Mouse (Mus musculus): ENCODE data around the gene Dynlt1f. TPM values are rescaled to one million over a fixed set of nuclear protein-coding genes. Genes with fewer than 3 reads are reported as not detected.
"Not testable (repeated sequence)": the region's sequence is repeated elsewhere in the genome, so short reads cannot be mapped to it uniquely, and the experiment has no call there.

Gene Dynlt1f
- polyA plus RNA-seq, 1 experiment = 118 TPM

GRCm38 (mm10) chr17:6644673-6645072, 11.0 kb downstream of the Dynlt1f start:
- not testable (repeated sequence) for H3K4me1 ChIP-seq (ENCODE audit: control insufficient read depth, insufficient read depth, low read length); H3K4me3 ChIP-seq (ENCODE audit: insufficient read depth, low read length); H3K27ac ChIP-seq (ENCODE audit: insufficient read depth, low read depth, low read length)

GRCm38 (mm10) chr17:6644210-6644609, 11.5 kb downstream of the Dynlt1f start:
- H3K4me3 ChIP-seq (ENCODE audit: insufficient read depth, low read length); H3K27ac ChIP-seq (ENCODE audit: insufficient read depth, low read depth, low read length): not testable (repeated sequence)

GRCm38 (mm10) chr17:6640771-6641429, 14.8 kb downstream of the Dynlt1f start:
- not testable (repeated sequence) for H3K4me3 ChIP-seq (ENCODE audit: insufficient read depth, low read length); H3K27ac ChIP-seq (ENCODE audit: insufficient read depth, low read depth, low read length); H3K4me1 ChIP-seq (ENCODE audit: control insufficient read depth, insufficient read depth, low read length)

More at GRCm38 (mm10) chr17:6644210-6644609, 11.5 kb downstream of the Dynlt1f start:
- H3K4me1 ChIP-seq (ENCODE audit: control insufficient read depth, insufficient read depth, low read length) = not testable (repeated sequence)

GRCm38 (mm10) chr17:6640044-6640637, 15.6 kb downstream of the Dynlt1f start:
- H3K4me3 ChIP-seq (ENCODE audit: insufficient read depth, low read length); H3K4me1 ChIP-seq (ENCODE audit: control insufficient read depth, insufficient read depth, low read length); H3K27ac ChIP-seq (ENCODE audit: insufficient read depth, low read depth, low read length): not testable (repeated sequence)

- H3K4me1 ChIP-seq (ENCODE audit: control insufficient read depth, insufficient read depth, low read length); H3K4me3 ChIP-seq (ENCODE audit: insufficient read depth, low read length); H3K27ac ChIP-seq (ENCODE audit: insufficient read depth, low read depth, low read length): not testable (repeated sequence)
Measured at GRCm38 (mm10) chr17:6639486-6639885, 16.2 kb downstream of the Dynlt1f start.

GRCm38 (mm10) chr17:6638444-6638843, 17.3 kb downstream of the Dynlt1f start:
- H3K27ac ChIP-seq (ENCODE audit: insufficient read depth, low read depth, low read length); H3K4me1 ChIP-seq (ENCODE audit: control insufficient read depth, insufficient read depth, low read length); H3K4me3 ChIP-seq (ENCODE audit: insufficient read depth, low read length): not testable (repeated sequence)

- H3K27ac ChIP-seq (ENCODE audit: insufficient read depth, low read depth, low read length); H3K4me3 ChIP-seq (ENCODE audit: insufficient read depth, low read length); H3K4me1 ChIP-seq (ENCODE audit: control insufficient read depth, insufficient read depth, low read length): not testable (repeated sequence)
Measured at GRCm38 (mm10) chr17:6637434-6637833, 18.3 kb downstream of the Dynlt1f start.

GRCm38 (mm10) chr17:6636861-6637260, 18.8 kb downstream of the Dynlt1f start:
- Histone ChIP-seq H3K4me1 (ENCODE audit: control insufficient read depth, insufficient read depth, low read length) (0 out of 2 replicates have a peak, but pooled peaks cover 2% of the 10 kb centered on the region), H3K27ac (ENCODE audit: insufficient read depth, low read depth, low read length) (no peak overlapping the region), H3K4me3 (ENCODE audit: insufficient read depth, low read length) (no peak overlapping the region)
- TF ChIP-seq POLR2A (IDR thresholded peaks at IDR 0.05; ENCODE audit: borderline replicate concordance, low read depth, low read length) (no peak), CTCF (IDR thresholded peaks at IDR 0.05; ENCODE audit: low read depth, low read length) (no peak)

- H3K27ac ChIP-seq (ENCODE audit: insufficient read depth, low read depth, low read length); H3K4me1 ChIP-seq (ENCODE audit: control insufficient read depth, insufficient read depth, low read length); H3K4me3 ChIP-seq (ENCODE audit: insufficient read depth, low read length): not testable (repeated sequence)
Measured at GRCm38 (mm10) chr17:6635781-6636180, 19.9 kb downstream of the Dynlt1f start.

GRCm38 (mm10) chr17:6632850-6633249, 22.9 kb downstream of the Dynlt1f start:
- H3K27ac ChIP-seq (ENCODE audit: insufficient read depth, low read depth, low read length); H3K4me1 ChIP-seq (ENCODE audit: control insufficient read depth, insufficient read depth, low read length); H3K4me3 ChIP-seq (ENCODE audit: insufficient read depth, low read length): not testable (repeated sequence)

- H3K27ac ChIP-seq (ENCODE audit: insufficient read depth, low read depth, low read length); H3K4me1 ChIP-seq (ENCODE audit: control insufficient read depth, insufficient read depth, low read length); H3K4me3 ChIP-seq (ENCODE audit: insufficient read depth, low read length): not testable (repeated sequence)
Measured at GRCm38 (mm10) chr17:6630398-6630797, 25.3 kb downstream of the Dynlt1f start.

- not testable (repeated sequence) for H3K4me1 ChIP-seq (ENCODE audit: control insufficient read depth, insufficient read depth, low read length); H3K27ac ChIP-seq (ENCODE audit: insufficient read depth, low read depth, low read length); H3K4me3 ChIP-seq (ENCODE audit: insufficient read depth, low read length)
Measured at GRCm38 (mm10) chr17:6624926-6625558, 30.7 kb downstream of the Dynlt1f start.

GRCm38 (mm10) chr17:6621976-6622375, 33.7 kb downstream of the Dynlt1f start:
- not testable (repeated sequence) for H3K4me1 ChIP-seq (ENCODE audit: control insufficient read depth, insufficient read depth, low read length); H3K4me3 ChIP-seq (ENCODE audit: insufficient read depth, low read length); H3K27ac ChIP-seq (ENCODE audit: insufficient read depth, low read depth, low read length)

GRCm38 (mm10) chr17:6620730-6621451, 34.8 kb downstream of the Dynlt1f start:
- not testable (repeated sequence) for H3K4me1 ChIP-seq (ENCODE audit: control insufficient read depth, insufficient read depth, low read length); H3K27ac ChIP-seq (ENCODE audit: insufficient read depth, low read depth, low read length); H3K4me3 ChIP-seq (ENCODE audit: insufficient read depth, low read length)

GRCm38 (mm10) chr17:6620035-6620434, 35.7 kb downstream of the Dynlt1f start:
- H3K4me3 ChIP-seq (ENCODE audit: insufficient read depth, low read length); H3K4me1 ChIP-seq (ENCODE audit: control insufficient read depth, insufficient read depth, low read length): not testable (repeated sequence)

More at GRCm38 (mm10) chr17:6620035-6620434, 35.7 kb downstream of the Dynlt1f start:
- not testable (repeated sequence) for H3K27ac ChIP-seq (ENCODE audit: insufficient read depth, low read depth, low read length)

All from bone marrow macrophage, adult 2 months (primary cell).